Mouse (Mus musculus) c-Kit-positive CD71-negative TER-119-negative erythroid progenitor cells, embryonic 14.5 days (primary cell): ENCODE results near the gene Prr23a3.

ENCODE experiments used
- DNase-seq: peaks from one replicate; pipeline ENCODE4 v3.0.0-alpha.2; 2013; ENCODE audit warnings: low read depth

The Prr23a3 gene

GRCm38 (mm10) chr9:98864571-98864970, at the start of gene Prr23a3:
Gene Prr23a3, plus strand, starts transcription at chr9:98864767.
- no peak for DNase-seq

GRCm38 (mm10) chr9:98816066-98816465, 48.5 kb upstream of the Prr23a3 start:
- DNase-seq, result no peak

GRCm38 (mm10) chr9:98817592-98817991, 47.0 kb upstream of the Prr23a3 start:
- no peak for DNase-seq

GRCm38 (mm10) chr9:98818971-98819370, 45.6 kb upstream of the Prr23a3 start:
- DNase-seq, result no peak

GRCm38 (mm10) chr9:98819481-98819880, 45.1 kb upstream of the Prr23a3 start:
- no peak for DNase-seq

GRCm38 (mm10) chr9:98820461-98820860, 44.1 kb upstream of the Prr23a3 start:
- DNase-seq, result no peak

GRCm38 (mm10) chr9:98821067-98821466, 43.5 kb upstream of the Prr23a3 start:
- DNase-seq, result no peak

- no peak for DNase-seq
These were observed 40.8 kb upstream of the Prr23a3 start for GRCm38 (mm10) chr9:98823805-98824204.

- no peak for DNase-seq
These were observed 35.1 kb upstream of the Prr23a3 start for GRCm38 (mm10) chr9:98829508-98829907.

GRCm38 (mm10) chr9:98837537-98838074, 27.0 kb upstream of the Prr23a3 start:
- no peak for DNase-seq

GRCm38 (mm10) chr9:98842117-98842516, 22.4 kb upstream of the Prr23a3 start, which contains the start of gene Prr23a1:
Gene Prr23a1, plus strand, starts transcription at chr9:98842503.
- no peak for DNase-seq

- no peak for DNase-seq
These were observed 8.4 kb upstream of the Prr23a3 start, which contains the start of gene Prr23a2 for GRCm38 (mm10) chr9:98856210-98856609. Gene Prr23a2, plus strand, starts transcription at chr9:98856494.

- DNase-seq, result no peak
These were observed 1.1 kb upstream of the Prr23a3 start for GRCm38 (mm10) chr9:98863463-98863862.

GRCm38 (mm10) chr9:98901486-98901885, 36.9 kb downstream of the Prr23a3 start:
- DNase-seq, result no peak

- DNase-seq, result no peak
These were observed 38.3 kb downstream of the Prr23a3 start, which contains the start of gene 7420426K07Rik for GRCm38 (mm10) chr9:98902819-98903218. Gene 7420426K07Rik, plus strand, starts transcription at chr9:98903119.
